Mouse (Mus musculus): ENCODE data around the gene Gm44503. TPM values are rescaled to one million over a fixed set of nuclear protein-coding genes. Genes with fewer than 3 reads are reported as not detected.
A peak's percentile ranks its signal among the peaks of the same experiment; 100 is the strongest.

The Gm44503 gene
- polyA plus RNA-seq, 1 experiment from 2014 or later: not detected

DNA sequence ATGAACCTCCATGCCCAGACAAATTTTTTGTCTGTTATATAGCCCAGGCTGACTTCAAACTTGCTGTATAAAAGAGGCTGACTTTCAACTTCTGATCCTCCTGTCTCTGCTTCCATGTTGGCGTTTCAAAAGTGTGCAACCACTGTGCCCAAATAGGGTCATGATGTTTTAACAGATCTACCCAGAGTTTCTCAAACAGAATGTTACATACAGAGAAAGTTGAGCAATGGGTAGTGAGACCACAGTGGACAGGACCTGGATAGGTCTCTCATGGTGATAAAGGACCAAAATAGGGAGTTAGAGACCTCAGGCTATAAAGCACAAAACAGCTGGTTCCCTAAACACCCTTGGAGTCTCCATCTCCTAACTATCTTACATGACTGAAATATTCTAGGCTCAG lies 71.8 kb downstream of the Gm44503 start:
- H3K36me3 ChIP-seq (ENCODE audit: control insufficient read depth, insufficient read depth, low read length): peaks cover 15% of the 10 kb centered on the region; the same call in 1 of the 2 replicates
- H3K9ac ChIP-seq (ENCODE audit: low read length): no peak overlapping the region
- H3K4me2 ChIP-seq (ENCODE audit: low read depth, low read length): no peak overlapping the region
- H3K4me3 ChIP-seq (replicated peaks; ENCODE audit: low read length): no peak overlapping the region
- WGBS: 85% methylated on average over 1 of the region's 1 CpGs
- ATAC-seq (ENCODE audit: insufficient read depth, low FRiP score): no peak
- no peak overlapping the region for H3K27ac ChIP-seq (ENCODE audit: low read length)
- H3K9me3 ChIP-seq (replicated peaks; ENCODE audit: control insufficient read depth, low read length): no peaks in the 10 kb centered on the region
- no peaks in the 10 kb centered on the region for H3K4me1 ChIP-seq (ENCODE audit: control insufficient read depth, insufficient read depth, low read length)
- H3K27me3 ChIP-seq (ENCODE audit: control insufficient read depth, insufficient read depth, low read length): no peaks in the 10 kb centered on the region

- ATAC-seq (ENCODE audit: insufficient read depth, low FRiP score): no peak
These were observed 72.8 kb downstream of the Gm44503 start for GRCm38 (mm10) chr9:73031421-73031820.

GRCm38 (mm10) chr9:73033406-73033805 lies 74.8 kb downstream of the Gm44503 start:
- 96% methylated on average over 1 of the region's 1 CpGs for WGBS
- ATAC-seq (ENCODE audit: insufficient read depth, low FRiP score): no peak

More at GRCm38 (mm10) chr9:73031421-73031820, 72.8 kb downstream of the Gm44503 start:
- Histone ChIP-seq H3K27me3 (ENCODE audit: control insufficient read depth, insufficient read depth, low read length) (no peaks in the 10 kb centered on the region), H3K4me3 (replicated peaks; ENCODE audit: low read length) (no peak overlapping the region), H3K9me3 (replicated peaks; ENCODE audit: control insufficient read depth, low read length) (no peaks in the 10 kb centered on the region), H3K36me3 (ENCODE audit: control insufficient read depth, insufficient read depth, low read length) (peaks cover 20% of the 10 kb centered on the region; the same call in 1 of the 2 replicates), H3K4me1 (ENCODE audit: control insufficient read depth, insufficient read depth, low read length) (no peaks in the 10 kb centered on the region), H3K4me2 (ENCODE audit: low read depth, low read length) (no peak overlapping the region), H3K27ac (ENCODE audit: low read length) (no peak overlapping the region), H3K9ac (ENCODE audit: low read length) (no peak overlapping the region)
- WGBS: 69% methylated on average over 4 of the region's 4 CpGs

GRCm38 (mm10) chr9:73039222-73039945 lies 80.7 kb downstream of the Gm44503 start:
- peak overlapping the region; percentile 97 for H3K4me3 ChIP-seq (replicated peaks; ENCODE audit: low read length)
- peak overlapping the region; percentile 69 for H3K4me2 ChIP-seq (ENCODE audit: low read depth, low read length)
- ATAC-seq (ENCODE audit: insufficient read depth, low FRiP score): peak; percentile 86; the same call in 1 of the 2 replicates
- under 1% methylated on average over 49 of the region's 49 CpGs for WGBS
- H3K36me3 ChIP-seq (ENCODE audit: control insufficient read depth, insufficient read depth, low read length): 0 out of 2 replicates have a peak, but pooled peaks cover 5% of the 10 kb centered on the region
- peak overlapping the region; percentile 87 for H3K27ac ChIP-seq (ENCODE audit: low read length)
- no peaks in the 10 kb centered on the region for H3K27me3 ChIP-seq (ENCODE audit: control insufficient read depth, insufficient read depth, low read length)
- H3K9ac ChIP-seq (ENCODE audit: low read length): peak overlapping the region; percentile 90
- no peaks in the 10 kb centered on the region for H3K9me3 ChIP-seq (replicated peaks; ENCODE audit: control insufficient read depth, low read length)
- H3K4me1 ChIP-seq (ENCODE audit: control insufficient read depth, insufficient read depth, low read length): peaks cover 14% of the 10 kb centered on the region

More at GRCm38 (mm10) chr9:73033406-73033805, 74.8 kb downstream of the Gm44503 start:
- Histone ChIP-seq H3K9ac (ENCODE audit: low read length) (no peak overlapping the region), H3K36me3 (ENCODE audit: control insufficient read depth, insufficient read depth, low read length) (peaks cover 20% of the 10 kb centered on the region; the same call in 1 of the 2 replicates), H3K27me3 (ENCODE audit: control insufficient read depth, insufficient read depth, low read length) (no peaks in the 10 kb centered on the region), H3K4me1 (ENCODE audit: control insufficient read depth, insufficient read depth, low read length) (no peaks in the 10 kb centered on the region), H3K27ac (ENCODE audit: low read length) (no peak overlapping the region), H3K4me2 (ENCODE audit: low read depth, low read length) (no peak overlapping the region), H3K4me3 (replicated peaks; ENCODE audit: low read length) (no peak overlapping the region), H3K9me3 (replicated peaks; ENCODE audit: control insufficient read depth, low read length) (no peaks in the 10 kb centered on the region)

DNA sequence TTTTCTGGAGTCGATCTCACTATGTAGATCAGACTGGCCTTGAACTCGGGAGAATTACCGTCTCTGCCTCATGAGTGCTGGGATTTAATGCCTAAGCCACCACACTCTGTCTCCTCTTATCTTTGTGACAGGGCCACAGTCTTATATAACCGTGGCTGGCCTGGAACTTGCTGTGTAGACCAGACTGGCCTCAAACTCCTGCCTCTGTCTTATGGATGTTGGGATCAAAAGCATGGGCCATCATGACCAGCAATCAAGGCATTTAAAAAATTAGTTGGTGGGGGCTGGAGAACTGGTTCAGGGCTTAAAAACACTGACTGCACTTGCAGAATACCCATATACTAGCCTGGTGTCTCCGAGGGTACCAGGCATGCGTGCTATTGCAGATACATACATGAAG lies 81.4 kb downstream of the Gm44503 start, which contains the start of gene Pigb:
Pigb (minus strand) TSS at position 299 of the 400 bp plus-strand sequence.
- Histone ChIP-seq H3K27ac (ENCODE audit: low read length) (peak within 1 kb of the TSS; percentile 87), H3K9me3 (replicated peaks; ENCODE audit: control insufficient read depth, low read length) (no peaks in the 10 kb centered on the region), H3K4me2 (ENCODE audit: low read depth, low read length) (peak within 1 kb of the TSS; percentile 69), H3K9ac (ENCODE audit: low read length) (peak within 1 kb of the TSS; percentile 90), H3K36me3 (ENCODE audit: control insufficient read depth, insufficient read depth, low read length) (0 out of 2 replicates have a peak, but pooled peaks cover 5% of the 10 kb centered on the region), H3K4me3 (replicated peaks; ENCODE audit: low read length) (peak within 1 kb of the TSS; percentile 97), H3K27me3 (ENCODE audit: control insufficient read depth, insufficient read depth, low read length) (no peaks in the 10 kb centered on the region), H3K4me1 (ENCODE audit: control insufficient read depth, insufficient read depth, low read length) (peaks cover 16% of the 10 kb centered on the region)
- no peak for ATAC-seq (ENCODE audit: insufficient read depth, low FRiP score)
- WGBS: 28% methylated on average over 6 of the region's 6 CpGs

- Histone ChIP-seq H3K27me3 (ENCODE audit: control insufficient read depth, insufficient read depth, low read length) (no peaks in the 10 kb centered on the region), H3K36me3 (ENCODE audit: control insufficient read depth, insufficient read depth, low read length) (no peaks in the 10 kb centered on the region), H3K9ac (ENCODE audit: low read length) (peak within 1 kb of the TSS; percentile 82), H3K4me1 (ENCODE audit: control insufficient read depth, insufficient read depth, low read length) (peaks cover 17% of the 10 kb centered on the region), H3K27ac (ENCODE audit: low read length) (peak within 1 kb of the TSS; percentile 75), H3K9me3 (replicated peaks; ENCODE audit: control insufficient read depth, low read length) (no peaks in the 10 kb centered on the region), H3K4me2 (ENCODE audit: low read depth, low read length) (peak within 1 kb of the TSS; percentile 99), H3K4me3 (replicated peaks; ENCODE audit: low read length) (peak within 1 kb of the TSS; percentile 61)
- peak; percentile 81 for ATAC-seq (ENCODE audit: insufficient read depth, low FRiP score)
- WGBS: 1% methylated on average over 41 of the region's 41 CpGs
These were observed 85.8 kb downstream of the Gm44503 start, which contains the start of gene Rab27a for GRCm38 (mm10) chr9:73044146-73045079. TSS of gene Rab27a (plus strand) at chr9:73044854.

DNA sequence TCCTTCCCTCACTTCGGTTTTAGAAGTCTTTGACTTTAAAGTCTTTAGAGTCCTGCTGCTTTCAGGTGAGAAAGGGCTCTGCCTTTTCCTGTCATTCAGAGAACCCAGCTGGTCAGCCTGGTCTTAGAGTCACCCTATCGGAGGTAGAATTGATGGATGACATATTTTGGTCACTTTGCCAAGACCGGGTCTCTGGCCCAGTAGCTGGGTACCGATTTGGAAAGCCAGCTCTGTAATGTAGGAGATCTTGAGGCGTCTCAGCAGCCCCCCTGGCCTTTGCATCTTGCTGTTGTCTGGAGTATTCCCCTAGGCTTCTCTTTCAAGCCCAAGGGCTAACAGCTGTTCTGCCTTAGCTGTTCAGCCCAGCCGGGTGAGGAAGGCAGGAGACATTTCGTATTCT lies 86.6 kb downstream of the Gm44503 start:
- H3K4me3 ChIP-seq (replicated peaks; ENCODE audit: low read length): peak overlapping the region; percentile 61
- peak overlapping the region; percentile 75 for H3K27ac ChIP-seq (ENCODE audit: low read length)
- H3K27me3 ChIP-seq (ENCODE audit: control insufficient read depth, insufficient read depth, low read length): no peaks in the 10 kb centered on the region
- no peaks in the 10 kb centered on the region for H3K36me3 ChIP-seq (ENCODE audit: control insufficient read depth, insufficient read depth, low read length)
- peaks cover 20% of the 10 kb centered on the region for H3K4me1 ChIP-seq (ENCODE audit: control insufficient read depth, insufficient read depth, low read length)
- WGBS: 5% methylated on average over 7 of the region's 7 CpGs
- H3K4me2 ChIP-seq (ENCODE audit: low read depth, low read length): peak overlapping the region; percentile 99
- H3K9ac ChIP-seq (ENCODE audit: low read length): peak overlapping the region; percentile 82
- no peaks in the 10 kb centered on the region for H3K9me3 ChIP-seq (replicated peaks; ENCODE audit: control insufficient read depth, low read length)
- ATAC-seq (ENCODE audit: insufficient read depth, low FRiP score): no peak

DNA sequence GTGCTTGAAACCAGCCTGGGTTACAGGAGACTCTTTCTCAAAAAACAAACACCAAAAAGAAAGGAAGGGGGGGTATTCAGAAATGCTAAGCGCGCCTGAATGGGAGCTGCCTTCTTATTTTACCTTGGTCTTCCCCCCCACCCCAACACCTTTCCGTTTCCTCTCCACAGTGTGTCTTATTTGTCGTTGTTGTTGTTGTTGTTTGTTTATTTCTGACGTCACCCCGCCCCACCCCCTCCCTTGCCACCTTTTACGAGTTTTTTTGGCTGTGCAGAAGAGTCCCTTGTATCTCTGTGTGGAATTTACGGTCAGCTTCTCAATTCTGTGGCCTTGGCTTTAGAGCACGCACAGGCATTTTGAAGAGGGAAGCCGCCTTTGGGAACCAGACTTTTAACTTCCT lies 87.1 kb downstream of the Gm44503 start:
- H3K9ac ChIP-seq (ENCODE audit: low read length): peak overlapping the region; percentile 82
- H3K36me3 ChIP-seq (ENCODE audit: control insufficient read depth, insufficient read depth, low read length): no peaks in the 10 kb centered on the region
- H3K4me2 ChIP-seq (ENCODE audit: low read depth, low read length): peak overlapping the region; percentile 99
- no peaks in the 10 kb centered on the region for H3K27me3 ChIP-seq (ENCODE audit: control insufficient read depth, insufficient read depth, low read length)
- ATAC-seq (ENCODE audit: insufficient read depth, low FRiP score): no peak
- H3K4me1 ChIP-seq (ENCODE audit: control insufficient read depth, insufficient read depth, low read length): peaks cover 17% of the 10 kb centered on the region
- H3K27ac ChIP-seq (ENCODE audit: low read length): 0 out of 2 replicates have a peak overlapping the region, but pooled peaks have one; percentile 75
- peak overlapping the region; percentile 61 for H3K4me3 ChIP-seq (replicated peaks; ENCODE audit: low read length)
- no peaks in the 10 kb centered on the region for H3K9me3 ChIP-seq (replicated peaks; ENCODE audit: control insufficient read depth, low read length)
- WGBS: 66% methylated on average over 10 of the region's 10 CpGs

Data from stomach, embryonic 16.5 days (tissue).